Mouse (Mus musculus): ENCODE measurements around the gene Krtap28-13.

GRCm38 (mm10) chr1:83014477-83014876 is 46.3 kb upstream of the Krtap28-13 start:
- TF ChIP-seq MAX (IDR thresholded peaks at IDR 0.05) (no peak), CTCF (IDR thresholded peaks at IDR 0.05; ENCODE audit: control insufficient read depth, insufficient read depth, insufficient read length) (no peak), USF1 (IDR thresholded peaks at IDR 0.05; ENCODE audit: low read depth) (no peak), CEBPB (IDR thresholded peaks at IDR 0.05; ENCODE audit: low read depth) (no peak)
